Mouse (Mus musculus) left cerebral cortex, adult 11 months (tissue): ENCODE results near the gene Sipa1l3.

Experiments used
- DNase-seq: peaks from one replicate; pipeline ENCODE4 v3.0.0; 2022; ENCODE audit warnings: low spot score

Sipa1l3 gene

GRCm38 (mm10) chr7:29444070-29444469 is 74.4 kb downstream of the Sipa1l3 start:
- DNase-seq, result no peak

DNA sequence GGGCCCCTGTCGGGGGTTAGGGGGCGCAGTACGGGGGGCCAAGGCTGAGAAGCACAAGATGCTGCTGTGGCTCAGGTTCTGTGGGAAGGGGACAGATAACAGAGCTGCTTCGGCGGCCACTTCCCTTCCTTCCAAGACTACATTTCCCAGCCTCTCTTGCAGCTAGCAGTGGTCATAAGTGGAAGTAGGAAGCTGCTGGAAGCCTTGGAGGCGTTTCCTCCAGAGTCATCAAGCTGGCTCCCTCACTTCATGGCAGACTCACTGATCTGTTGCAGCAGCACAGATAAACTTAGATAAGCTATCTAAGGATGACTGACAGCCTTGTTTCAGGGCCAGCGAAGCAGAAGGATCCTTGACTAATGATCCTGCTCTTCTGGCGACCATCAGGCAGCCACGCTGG is 76.6 kb downstream of the Sipa1l3 start:
- no peak for DNase-seq

DNA sequence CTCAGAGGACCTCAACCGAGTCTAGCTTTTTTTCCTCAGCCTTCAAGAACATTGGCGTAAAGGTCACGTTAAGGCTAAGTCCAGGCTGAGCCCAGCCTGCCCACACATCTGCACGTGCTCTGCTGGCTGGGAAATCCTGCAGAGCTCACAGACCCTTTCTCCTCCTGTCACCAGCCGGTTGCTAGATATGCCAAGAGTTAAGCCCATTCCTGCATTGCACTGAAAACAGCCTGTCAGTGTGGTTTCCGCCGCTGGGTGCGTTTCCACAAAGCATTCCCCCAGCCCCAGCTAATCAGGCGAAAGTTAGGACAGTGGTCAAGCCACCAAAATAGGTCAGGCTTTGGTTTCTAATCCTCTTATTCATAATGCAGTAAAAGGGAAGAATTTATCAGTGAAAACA is 77.3 kb downstream of the Sipa1l3 start:
- no peak for DNase-seq

DNA sequence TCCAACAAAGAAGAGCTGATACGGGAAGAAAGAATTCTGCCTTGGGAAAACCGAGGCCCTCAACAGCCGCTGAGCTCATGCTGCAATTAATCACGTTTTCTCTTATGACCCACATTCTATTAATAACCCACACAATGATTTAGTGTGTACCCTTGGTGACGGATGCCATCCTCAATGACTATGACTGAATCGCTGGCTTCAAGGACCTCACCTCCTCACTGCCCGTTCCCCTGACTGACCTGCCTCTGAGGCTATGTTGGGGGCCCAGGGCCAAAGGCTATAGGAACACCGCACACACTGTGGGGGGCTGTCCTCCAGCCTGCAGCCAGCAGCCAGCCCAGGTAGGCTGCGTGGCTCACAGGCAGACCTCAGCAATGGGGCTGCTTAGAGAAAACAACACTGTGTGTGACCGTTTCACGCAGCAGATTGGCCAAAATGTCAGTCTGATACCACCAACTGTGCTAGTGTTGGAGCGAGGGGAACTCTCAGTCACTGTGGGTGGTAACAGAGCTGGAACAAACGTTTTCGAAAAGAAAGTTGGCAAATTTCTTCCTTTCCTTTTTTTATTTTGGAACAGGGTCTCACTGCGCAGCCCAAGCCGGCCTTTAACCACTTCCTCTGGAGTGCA is 79.7 kb downstream of the Sipa1l3 start:
- no peak for DNase-seq

DNA sequence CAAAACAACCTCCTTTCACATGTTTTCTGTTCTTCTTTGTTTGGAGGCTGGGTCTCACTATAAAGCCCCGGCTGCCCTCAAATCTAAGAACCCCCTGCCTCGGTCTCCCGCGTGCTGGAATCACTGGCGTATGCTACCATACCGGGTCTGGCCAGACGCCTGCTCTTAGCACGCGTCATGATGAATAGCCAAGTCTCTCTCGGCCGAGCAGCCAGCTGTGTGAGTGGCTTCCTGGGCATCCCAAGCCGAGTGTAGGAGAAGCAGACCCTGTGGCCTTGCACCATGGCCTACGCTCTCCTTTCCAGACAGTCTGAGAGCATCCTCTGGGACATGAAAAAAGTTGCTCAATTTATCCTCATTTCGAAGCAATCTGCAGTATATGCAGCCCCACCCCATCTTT is 80.2 kb downstream of the Sipa1l3 start:
- DNase-seq, result no peak

- DNase-seq, result no peak
Observed at GRCm38 (mm10) chr7:29437072-29437471, 81.4 kb downstream of the Sipa1l3 start.

DNA sequence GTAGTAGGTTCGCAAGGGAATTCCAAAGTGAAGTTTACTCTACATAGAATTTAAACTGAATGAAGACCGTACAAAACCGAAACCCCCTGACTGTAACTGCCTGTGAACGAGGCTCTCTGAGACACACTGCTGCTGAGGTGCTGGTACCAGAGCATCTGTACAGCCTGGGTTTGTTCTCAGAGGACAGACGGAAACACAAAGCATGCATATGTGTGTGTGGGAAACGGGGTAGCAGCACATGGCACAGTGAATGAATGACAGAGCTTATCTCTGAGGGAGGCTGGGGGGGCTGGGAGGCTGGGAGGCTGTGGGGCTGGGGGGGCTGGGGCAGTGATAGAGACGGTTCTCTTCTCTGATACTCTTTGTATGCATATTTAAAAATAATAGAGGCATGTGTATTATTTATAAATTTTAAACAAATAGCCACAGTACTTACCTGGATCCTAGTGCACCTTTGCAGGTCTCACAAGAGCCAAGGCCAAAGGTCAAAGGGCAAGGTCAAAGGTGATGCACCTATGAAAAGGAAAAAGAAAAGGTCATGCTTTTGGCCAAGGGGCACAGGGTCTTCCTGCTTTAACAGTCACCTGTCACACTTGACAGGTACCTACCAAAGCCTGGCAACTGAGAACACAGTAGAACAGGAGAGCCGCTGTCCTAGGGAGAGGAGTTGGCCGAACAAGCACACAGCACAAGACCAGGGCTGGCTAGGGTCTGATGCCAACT is 84.0 kb downstream of the Sipa1l3 start:
- no peak for DNase-seq

DNA sequence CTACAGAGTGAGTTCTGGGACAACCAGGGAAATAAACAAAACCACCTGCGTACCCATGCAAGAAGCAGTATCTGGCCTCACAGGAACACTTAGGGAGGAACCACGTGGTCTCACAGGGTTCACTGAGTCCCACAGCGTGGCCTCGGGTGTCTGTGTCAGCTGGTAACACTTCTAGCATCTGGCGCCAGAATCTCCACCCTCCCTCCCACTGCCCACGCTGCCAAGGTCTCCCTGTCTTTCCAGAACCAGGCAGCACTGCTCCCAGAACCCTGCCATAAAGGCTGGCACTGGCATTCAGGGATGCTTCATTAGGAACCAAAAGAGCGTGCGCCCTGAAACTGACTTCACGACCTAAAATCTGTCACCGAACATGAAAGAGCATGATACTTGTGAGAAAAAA is 84.7 kb downstream of the Sipa1l3 start:
- no peak for DNase-seq

DNA sequence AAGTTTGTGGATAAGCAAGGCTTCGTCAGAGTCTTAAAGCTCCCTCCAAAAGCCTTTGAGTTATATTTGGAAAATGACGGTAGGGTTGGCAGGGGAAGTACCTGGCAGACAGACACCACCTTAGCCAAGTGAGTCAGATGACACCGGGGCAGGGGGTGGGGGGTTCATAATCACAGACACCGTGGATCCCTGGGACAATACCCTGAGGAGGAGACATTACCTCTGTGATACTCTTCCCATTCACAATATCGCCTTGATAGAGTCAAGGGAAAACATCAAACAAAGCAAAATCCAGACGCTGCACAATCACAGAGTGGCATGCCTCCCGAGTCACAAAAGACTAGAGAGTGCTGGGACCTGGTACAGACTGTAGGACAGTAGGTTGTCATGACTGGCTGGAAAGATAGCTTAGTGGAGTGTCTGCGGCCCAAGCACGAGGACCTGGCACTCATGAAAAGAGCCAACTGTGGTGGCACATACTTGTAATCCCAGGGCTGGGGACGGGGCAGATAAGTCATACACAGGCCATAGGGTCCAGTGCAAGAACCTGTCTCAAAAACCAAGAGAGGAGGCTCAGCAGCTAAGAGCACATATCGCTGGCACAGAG is 85.4 kb downstream of the Sipa1l3 start:
- DNase-seq, result no peak

- no peak for DNase-seq
Observed at GRCm38 (mm10) chr7:29432180-29432946, 86.1 kb downstream of the Sipa1l3 start.

- DNase-seq, result no peak
Observed at GRCm38 (mm10) chr7:29430739-29431211, 87.7 kb downstream of the Sipa1l3 start.

- DNase-seq, result no peak
Observed at GRCm38 (mm10) chr7:29426056-29426455, 92.4 kb downstream of the Sipa1l3 start.

GRCm38 (mm10) chr7:29425413-29425827 is 93.0 kb downstream of the Sipa1l3 start:
- DNase-seq, result no peak

DNA sequence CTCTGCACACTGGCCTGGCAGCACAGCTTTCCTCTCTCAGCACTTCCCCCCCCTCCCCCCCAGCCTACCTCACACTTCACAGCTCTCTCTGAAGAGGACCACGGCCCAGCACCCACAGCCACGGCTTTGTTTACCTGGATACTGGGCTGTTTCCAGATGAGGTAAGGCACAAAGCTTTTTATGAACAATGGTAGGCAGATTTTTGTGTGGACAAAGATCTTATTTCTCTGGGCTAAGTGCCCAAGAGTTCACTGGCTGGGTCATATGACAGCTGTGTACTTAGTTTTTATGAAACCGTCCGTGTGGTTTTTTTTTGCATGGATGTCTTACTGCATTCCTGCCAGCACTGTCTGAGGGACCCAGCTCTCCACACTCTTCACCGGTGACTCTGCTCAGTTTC is 93.8 kb downstream of the Sipa1l3 start:
- DNase-seq, result no peak

GRCm38 (mm10) chr7:29421909-29422244 is 96.6 kb downstream of the Sipa1l3 start:
- DNase-seq, result no peak

DNA sequence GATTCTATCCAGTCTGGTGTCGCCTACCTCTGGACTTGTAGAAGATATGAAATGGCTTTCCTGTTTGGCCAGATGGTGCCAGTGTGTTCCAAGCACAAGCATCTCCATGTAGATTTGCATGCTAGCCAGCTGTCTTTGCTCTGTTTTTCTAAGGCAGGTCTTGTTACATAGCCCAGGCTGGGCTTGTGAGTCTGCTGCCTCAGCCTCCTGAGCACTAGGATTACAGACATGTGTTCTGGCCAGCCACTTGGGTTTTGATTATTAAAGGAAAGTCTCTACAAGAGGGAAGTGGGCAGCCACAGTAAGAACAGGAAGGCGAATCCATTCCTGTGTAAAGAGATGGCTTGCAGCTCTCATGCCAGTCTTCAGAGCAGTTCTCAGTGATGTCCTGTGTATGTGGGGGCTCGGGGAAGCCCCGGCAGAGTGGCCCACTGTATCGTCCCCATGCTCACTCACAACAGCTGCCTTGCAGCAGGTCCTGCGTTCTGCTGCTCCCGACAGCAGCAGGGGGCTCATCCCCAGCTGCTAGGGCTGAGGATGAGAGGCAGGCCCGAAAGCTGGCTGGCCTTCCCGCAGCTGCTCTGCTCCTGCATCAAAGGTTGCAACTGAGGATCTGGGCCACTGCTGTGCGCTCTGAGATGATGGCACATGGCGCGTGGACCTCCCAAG is 97.1 kb downstream of the Sipa1l3 start:
- no peak for DNase-seq

GRCm38 (mm10) chr7:29419836-29420235 is 98.6 kb downstream of the Sipa1l3 start:
- DNase-seq, result no peak

GRCm38 (mm10) chr7:29418231-29418630 is 100.2 kb downstream of the Sipa1l3 start:
- DNase-seq, result no peak

DNA sequence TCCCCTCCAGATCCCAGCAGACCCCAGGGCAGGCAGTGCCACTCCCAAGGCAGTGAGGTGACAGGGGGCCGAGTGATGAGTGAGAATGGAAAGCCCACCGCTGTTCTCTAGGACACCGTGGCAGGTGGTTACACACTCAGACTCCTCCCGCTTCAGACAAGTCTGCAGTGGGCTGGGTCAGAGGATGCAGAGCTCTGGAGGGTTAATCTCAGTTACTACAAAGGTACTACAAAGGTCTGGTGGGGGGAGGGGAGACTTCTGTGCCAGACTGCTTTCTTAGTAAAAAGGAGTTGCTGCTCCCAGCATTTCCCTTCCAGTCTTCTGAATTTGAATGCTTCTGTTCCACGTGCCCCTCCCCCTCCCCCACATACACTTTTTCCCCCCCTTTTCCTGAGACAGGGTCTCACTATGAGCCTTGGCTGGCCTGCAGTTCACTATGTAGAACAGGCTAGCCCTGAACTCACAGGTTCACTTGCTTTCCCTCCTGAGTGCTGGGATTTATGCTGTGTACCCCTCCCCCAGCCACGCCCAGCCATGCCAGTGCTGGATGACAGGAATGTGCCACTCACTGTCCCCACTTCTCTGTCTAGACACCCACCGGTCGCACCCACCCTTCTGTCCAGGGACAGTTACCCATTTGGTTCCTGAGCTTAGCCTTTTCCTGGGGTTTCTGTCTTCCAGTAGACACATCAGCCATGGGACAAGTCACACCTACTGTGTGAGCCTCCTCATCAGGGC is 100.9 kb downstream of the Sipa1l3 start:
- no peak for DNase-seq

DNA sequence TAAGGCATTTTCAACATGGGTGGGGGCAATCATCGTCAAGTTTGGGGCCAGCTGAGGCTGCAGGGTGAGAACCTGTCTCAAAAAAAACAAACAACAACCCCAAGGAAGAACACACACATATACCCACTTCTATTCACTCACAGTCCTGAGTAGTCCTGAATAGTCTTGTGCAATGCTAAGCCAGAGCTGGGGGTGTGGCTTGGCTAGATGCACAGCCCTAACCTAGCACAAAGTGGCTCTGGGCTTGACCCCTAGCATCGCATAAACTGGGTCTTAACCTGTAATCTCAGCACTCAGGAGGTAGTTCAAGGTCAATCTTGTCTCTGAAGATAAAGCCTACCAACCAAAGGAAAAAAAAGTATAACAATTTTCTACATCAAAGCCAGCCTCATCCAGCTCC is 101.5 kb downstream of the Sipa1l3 start:
- no peak for DNase-seq

DNA sequence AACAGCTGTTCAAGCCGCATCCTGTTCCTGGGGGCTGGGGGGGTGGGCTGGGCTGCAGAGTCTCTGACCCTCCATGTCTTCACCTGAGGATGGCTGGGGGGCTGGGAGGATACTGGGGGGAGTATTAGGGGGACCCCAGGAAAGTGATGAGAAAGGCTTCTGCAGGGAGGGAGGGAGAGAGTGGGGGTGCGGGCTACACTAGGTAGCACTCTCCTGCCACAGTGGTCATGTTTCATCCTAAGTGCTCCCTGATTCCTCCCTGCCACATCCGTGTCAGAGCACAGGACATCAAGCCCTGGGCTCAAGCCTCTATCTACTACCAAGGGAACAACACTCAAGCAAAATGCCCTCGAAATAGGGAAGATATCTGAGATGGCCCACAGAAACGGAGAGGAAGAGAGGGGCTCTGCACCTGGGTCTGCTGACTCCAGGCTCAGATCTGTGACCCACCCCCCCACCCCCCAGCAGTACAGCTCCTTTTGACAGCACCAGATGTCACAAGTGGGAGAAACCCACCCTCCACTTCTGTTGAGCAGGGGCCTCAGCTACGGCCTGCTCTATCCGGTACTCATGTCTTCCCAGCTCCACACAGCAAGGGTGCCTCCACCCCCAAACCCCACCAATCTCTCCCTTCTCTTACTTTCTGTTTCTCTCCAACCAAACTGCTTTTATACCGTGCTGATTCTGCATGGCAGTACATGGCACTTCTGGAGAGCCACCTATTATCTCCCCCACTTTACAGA is 106.4 kb downstream of the Sipa1l3 start:
- DNase-seq, result no peak
